Mouse (Mus musculus) erythroid progenitor cell, adult 5-6 weeks (primary cell): ENCODE results near the gene Itpripl1. TPM values are rescaled to one million over a fixed set of nuclear protein-coding genes. Genes with fewer than 3 reads are reported as not detected.
"Not testable (repeated sequence)": the region's sequence is repeated elsewhere in the genome, so short reads cannot be mapped to it uniquely, and the experiment has no call there.

ENCODE experiments used
- ATAC-seq: replicated peaks from 2 replicates; pipeline ENCODE4 v1.8.0; 2016; ENCODE audit warnings: moderate number of reproducible peaks, mild to moderate bottlenecking, moderate TSS enrichment, inconsistent platforms; ENCODE audit not compliant: poor library complexity, low FRiP score, severe bottlenecking
- total RNA-seq, 2 experiments: library from RNA; stranded (forward) in 1 of 2; stranded (reverse) in 1 of 2; fragments of 150-400 nt in 1 of 2; fragments of 186-747, 209-891 nt in 1 of 2; gene quantifications; 2 replicates each; pipeline versions ENCODE4 v1.2.3 to v1.2.4; 2015 to 2017; ENCODE audit warnings: low replicate concordance in 2 of 2

Gene Itpripl1
- 8.0 and 10.8 TPM in 2 replicates for total RNA-seq (2015; ENCODE audit: low replicate concordance)
- 2.2 and 2.4 TPM in 2 replicates for total RNA-seq (2017; ENCODE audit: low replicate concordance)

DNA sequence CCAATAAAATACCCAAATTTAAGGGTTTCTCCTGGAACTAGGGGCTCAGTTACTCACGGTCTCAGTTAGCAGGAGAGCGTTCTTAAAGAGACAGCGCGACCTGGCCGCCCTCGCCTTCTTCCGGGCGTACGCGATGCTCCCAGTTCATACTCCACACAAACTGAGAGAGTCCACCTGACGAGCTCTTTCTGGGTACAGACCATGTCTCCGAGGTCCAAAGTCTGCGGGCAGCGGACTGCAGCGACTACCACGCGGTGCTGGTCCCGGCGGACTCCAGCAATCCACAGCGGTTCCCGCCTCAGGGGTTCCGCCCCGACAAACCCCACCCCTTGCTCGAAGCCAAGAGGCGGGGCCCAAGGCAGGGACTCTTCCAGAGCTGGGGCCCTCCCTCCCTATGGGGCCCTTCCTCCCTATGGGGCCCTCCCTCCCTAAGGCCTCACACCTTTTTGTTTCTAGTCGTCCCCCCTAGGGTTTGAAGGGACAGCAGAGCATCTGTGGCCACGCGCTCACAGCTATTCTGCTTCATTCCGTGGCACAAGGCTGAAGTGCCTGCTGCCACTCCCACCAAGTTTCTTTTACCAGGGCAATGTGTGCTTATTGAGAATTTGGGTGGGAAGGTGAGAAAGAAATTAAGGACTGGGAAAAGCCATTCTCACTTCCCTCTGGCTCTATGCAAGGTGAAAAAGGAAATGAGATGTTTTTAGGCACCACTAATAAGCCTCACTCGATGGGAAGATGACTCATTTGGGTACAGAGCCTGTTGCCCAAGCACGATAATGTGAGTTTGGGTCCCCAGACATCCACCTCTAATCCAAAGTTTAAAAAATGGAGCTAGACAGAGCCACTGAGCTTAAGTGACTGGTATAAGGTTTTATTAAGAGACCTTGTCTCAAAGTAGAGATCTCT lies at the start of gene Itpripl1:
Itpripl1 (minus strand) TSS at position 285 of the 906 bp plus-strand sequence.
- peak; percentile 97 for ATAC-seq

DNA sequence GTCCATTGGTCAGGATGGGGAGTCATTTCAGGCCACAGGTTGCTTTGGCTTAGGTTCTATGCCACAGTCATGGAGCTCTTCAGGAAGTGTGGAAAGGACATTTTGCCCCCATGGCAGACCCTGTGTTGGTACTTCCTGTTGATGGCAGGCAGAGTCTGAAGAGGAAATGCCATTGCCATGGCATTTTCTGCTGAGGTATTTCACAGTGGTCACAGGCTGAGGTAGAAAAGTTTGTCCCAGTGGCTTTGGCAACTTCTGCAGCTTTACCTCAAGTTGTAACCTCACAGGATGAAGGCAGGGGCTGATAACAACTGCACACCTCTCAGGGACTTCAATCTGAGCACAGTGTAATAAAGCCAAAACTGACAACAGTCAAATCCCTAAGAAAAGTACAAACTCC lies 46.3 kb upstream of the Itpripl1 start:
- ATAC-seq, result no peak

DNA sequence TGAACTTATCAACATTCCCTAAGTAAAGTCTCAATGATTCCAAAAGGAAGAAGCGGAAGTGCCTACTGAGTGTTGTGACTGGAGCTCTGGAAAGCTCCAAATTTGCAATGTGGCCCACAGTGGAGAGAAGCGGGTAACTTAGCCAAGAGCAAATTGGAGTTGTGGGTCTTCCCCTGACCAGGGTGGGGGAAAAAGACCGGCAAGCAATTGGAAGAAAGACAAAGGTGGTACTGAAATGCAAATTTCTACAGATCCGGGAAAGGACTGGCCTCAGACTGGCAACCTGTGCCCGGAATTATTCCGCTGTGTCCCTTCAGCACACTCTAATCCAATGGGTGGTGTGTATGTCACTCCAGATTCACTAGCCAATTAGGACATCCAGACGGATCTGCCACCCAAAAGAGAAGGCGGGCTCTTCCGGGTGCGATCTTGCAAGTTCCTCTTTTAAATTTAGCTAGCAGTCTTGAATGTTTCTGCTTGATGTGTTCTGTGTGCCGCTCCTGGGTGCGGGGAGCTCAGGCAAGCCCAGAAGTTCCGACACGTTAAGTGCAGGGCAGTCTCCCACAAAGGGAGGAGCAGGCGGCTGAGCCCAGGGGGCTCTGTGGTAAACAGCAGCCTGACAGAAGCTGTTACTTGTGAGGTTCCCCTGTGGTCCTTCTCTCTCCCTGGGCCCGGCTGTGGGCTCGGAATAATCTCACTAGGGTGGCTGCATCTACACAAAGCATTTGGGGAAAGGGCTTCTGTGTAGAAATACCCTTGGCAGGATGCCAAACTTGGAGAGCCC lies 39.5 kb upstream of the Itpripl1 start:
- ATAC-seq, result peak; percentile 99

DNA sequence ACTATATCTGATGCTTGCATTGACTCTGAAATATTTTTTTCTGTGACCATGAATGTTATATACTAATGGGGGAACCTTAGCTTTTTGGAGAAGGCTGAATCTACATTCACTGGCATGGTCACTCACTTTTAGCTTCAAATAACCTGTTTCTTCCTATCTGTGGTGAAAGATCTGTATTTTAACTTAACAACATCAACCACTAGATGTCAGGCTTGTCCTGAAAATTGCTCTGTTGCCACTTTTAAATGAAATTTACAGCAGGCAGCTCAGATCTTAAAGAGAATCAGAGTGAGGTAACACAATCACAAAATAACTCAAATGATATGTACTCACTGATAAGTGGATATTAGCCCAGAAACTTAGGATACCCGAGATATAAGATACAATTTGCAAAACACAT lies 23.0 kb upstream of the Itpripl1 start:
- ATAC-seq, result not testable (repeated sequence)

DNA sequence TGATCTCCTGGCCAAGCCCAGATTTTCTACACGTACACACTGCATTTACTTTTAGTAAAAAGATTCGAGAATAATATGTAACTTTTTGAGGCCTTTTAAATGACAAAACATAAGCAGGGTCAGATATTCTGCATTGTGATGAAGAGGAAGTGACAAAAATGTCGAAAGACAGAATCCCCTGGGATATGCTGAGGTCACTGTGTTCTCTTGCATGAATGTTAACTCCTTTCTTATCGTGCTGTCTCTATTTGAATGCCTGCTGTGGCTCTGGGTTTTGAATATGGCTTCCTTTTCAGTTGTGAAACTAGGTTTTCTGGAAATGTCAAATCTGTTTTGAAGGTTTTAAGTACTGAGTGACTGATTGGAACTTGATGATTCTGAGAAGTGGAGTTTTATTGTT lies 22.4 kb upstream of the Itpripl1 start:
- ATAC-seq, result no peak

DNA sequence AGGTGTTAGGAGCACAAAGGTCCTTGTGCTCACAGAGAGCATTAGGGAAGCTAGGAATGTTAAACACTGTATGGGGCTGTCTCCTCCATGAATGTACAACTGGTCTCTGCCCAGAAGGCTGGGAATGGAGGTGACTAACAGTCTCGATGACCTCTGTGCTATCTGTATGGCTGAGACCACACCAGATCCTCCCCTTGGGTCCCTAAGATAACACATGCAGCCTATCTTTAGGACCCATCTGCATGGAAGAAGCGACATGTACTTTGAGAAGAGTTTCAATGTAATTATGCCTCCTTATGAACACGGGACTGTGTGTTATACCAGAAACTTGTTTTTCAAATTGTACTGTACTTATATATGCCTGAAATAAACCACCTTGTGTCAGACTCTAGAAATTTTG lies 2.5 kb upstream of the Itpripl1 start:
- no peak for ATAC-seq

DNA sequence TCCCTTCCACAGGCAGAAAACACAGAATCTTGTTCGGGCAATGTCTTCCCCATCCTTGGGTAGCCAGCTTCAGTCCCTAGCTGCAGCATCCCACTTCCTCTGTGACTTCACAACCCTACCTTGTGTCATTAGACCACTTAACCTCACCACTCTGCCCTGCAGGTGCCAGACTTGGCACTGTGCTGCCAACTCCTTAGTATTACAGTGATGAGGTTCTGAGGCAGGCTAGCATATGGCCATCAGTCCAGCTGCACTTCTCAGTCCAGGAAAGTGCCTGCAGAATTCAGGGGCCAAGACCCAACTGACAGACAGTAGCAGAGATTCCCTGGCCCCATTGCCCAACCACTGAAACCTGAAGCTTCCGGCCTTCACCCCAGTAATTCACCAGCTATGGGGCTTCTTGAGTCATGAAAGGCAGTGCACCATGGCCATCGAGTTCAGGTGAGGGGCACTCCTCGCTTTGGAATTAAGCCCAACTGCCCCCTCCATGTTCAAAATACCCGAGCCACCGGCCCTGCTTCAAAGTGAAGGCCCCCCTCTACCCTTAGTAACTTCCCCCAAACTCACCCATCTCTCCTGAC lies 575 bp downstream of the Itpripl1 start:
- 0 out of 2 replicates have a peak, but pooled peaks have one; percentile 5 for ATAC-seq

DNA sequence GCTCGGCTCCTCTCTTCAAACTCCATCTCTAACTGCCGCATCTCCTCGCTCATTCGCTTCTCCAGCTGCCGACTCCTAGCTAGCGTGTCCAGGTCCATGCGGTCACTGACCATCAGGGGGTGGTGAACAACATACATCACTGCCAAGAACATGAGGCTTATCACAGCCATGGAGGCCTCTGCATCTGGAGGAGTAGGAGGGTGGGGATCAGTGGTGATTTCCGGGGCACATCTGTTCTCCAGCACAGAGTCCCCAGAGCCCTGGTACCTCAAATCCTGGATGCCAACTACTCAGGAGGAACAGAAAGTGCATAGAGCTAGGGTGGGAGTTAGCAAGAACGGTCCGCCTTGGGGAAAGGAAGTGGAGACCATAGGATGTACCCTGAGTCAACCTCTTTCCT lies 1.2 kb downstream of the Itpripl1 start:
- no peak for ATAC-seq

DNA sequence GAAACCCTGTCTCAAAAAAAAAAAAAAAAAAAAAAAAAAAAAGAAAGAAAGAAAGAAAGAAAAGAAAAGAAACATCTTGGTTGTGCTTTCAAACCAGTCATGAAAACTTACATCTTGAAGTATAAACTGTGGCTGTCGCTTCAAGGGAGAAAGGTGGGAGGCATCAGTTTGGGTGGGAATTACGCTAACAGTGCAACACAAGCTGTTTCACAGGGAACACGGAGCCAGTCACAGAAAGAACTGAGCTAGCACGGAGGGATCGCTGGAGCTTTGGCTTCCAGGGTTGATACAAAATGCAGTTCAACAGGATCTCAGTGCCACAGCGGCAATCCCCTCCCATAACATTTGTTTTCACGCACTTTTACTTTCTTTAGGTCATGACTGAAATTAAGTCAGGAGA lies 3.2 kb downstream of the Itpripl1 start:
- no peak for ATAC-seq

DNA sequence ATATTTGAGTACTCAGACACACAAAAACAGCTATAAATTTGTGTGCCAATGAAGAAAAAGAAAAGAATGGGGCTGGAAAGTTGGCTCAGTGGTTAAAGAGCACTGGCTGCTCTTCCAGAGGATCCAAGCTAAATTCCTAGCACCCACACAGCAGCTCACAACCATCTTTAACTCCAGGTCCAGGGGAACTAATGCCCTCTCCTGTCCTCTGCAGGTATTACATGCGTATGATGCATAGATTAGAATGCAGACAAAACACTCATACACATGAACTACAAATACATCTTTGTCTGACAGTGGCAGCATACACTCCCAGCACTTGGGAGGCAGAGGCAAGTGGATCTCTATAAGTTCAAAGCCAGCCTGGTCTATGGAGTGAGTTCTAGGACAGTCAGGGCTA lies 3.6 kb downstream of the Itpripl1 start:
- no peak for ATAC-seq

DNA sequence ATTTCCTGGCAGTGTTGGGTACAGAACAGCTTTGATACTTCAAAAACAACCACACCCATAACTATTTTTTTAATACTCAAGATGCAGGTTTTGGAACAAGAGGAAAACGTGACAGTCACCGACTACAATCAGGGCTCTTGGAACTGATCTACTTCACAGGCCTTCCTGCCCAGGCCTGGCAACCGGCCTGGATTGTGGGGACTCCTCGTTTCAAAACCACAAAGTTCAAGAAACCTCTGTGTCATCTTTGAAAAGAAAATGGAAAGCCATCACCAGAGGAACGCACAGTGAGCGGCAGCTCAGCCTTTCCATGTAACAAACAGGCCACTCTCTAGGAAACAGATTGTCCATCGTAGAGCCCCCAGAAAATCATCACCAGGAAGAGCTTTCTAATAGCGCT lies 4.1 kb downstream of the Itpripl1 start:
- no peak for ATAC-seq

DNA sequence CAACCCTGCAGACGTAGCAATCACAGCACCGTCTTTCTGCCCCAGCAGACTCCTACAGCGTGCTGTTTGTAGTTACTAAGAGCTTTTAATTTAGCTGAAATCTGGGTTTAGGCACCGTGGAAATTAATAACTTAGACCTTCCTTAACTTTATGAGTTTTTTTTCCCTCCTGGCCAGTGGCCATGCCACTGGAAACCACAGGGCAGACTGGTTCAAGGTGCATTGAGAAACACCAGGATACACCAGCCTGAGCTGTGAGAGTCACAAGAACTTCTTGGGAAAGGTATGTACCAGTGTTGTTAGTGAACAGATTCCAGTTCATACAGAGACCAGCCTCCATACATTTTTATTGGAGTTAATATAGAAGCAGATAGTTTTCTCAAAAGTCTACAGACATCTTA lies 4.8 kb downstream of the Itpripl1 start:
- no peak for ATAC-seq

DNA sequence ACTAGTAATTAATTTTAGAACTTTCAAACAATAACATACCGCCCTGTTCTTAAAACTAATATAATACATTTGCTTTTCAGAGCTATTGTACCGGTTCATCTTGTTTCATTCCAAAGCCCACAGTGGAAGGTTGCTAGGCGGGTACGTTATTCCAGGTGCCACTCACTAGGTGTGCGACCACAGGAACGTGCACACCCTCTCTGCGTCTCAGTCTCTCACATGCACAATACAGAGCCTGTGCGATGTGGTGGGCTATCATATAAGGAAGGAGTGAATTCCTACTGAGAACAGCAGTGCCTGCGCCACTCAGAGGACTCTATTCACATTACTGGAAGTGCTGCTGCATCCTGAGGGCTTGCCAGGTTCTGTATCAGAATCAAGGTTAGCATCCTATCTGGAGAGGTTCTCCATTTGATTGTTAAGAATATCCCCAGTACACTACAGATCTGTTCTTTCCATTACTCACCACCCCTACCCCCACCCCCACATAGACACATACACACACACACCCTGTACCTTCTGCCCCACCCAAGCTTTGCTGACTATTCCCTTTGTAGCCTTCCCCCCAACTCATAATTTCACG lies 5.3 kb downstream of the Itpripl1 start:
- ATAC-seq, result no peak

DNA sequence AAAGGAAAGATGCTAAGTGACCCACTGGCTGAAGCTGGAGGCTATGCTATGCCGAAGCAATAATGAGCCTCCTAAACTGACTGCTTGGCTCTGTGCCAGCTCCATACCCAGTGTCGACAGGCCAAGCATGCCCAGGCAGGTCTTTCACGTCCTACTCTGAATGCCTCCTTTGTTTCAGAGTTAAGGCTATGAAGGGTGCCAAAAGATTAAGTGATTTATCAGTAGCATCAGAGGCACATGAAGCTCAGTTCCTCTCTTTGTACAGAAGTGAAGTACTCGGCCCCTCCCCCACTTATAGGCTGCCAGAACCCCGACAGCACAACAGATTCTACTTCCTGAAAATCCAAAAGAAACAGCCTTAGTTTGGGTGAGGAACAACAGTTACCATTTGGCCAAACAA lies 6.3 kb downstream of the Itpripl1 start:
- ATAC-seq, result no peak

DNA sequence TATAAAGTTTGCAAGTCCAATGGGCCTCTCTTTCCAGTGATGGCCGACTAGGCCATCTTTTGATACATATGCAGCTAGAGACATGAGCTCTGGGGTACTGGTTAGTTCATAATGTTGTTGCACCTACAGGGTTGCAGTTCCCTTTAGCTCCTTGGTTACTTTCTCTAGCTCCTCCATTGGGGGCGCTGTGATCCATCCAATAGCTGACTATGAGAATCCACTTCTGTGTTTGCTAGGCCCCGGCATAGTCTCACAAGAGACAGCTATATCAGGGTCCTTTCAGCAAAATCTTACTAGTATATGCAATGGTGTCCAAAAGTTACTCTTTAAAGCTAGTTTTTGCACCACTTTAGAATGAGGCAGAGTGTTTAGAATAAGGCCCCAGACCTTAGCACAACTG lies 8.0 kb downstream of the Itpripl1 start:
- ATAC-seq, result not testable (repeated sequence)

DNA sequence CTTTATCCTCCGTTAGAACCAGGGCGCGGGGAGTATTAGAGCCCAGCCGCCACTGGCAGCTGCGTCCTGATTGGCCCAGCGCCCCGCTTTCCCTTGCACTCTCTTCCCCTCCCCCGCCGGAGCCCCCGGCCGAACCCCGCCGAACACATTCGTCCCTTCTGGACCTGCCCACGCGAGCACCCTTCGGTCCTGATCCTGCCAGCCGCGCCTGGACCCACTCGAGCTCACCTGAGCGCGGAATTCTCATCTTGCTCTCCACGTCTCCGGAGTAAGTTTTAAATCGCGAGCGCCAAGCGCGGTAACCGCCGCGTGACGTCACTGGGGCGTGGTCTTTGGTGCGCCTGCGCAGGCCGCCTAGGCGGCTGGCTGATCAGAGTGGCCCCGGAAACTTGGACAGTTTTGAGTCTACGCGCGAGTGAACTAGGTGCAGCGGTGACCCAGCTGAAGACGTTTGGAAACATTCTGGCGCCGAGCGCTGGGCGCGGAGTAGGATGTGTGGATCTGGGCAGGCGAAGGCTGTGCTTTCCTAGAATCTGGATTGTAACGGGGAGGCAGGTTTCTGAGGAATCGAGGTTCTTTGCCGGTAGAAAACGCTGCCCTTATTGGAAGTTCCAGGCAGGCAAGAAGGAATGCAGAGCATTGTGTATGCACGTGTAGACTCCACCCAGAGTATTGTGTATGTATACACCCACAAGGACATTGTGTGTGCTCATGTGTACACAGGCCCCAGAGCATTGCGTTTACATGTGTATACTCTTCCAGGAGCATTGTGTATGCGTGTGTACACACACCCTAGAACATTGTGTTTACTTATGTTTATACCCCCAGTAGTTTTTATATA lies 9.4 kb downstream of the Itpripl1 start, which contains the start of gene Ncaph:
Ncaph (minus strand) TSS at position 334 of the 841 bp plus-strand sequence.
- peak; percentile 88 for ATAC-seq

DNA sequence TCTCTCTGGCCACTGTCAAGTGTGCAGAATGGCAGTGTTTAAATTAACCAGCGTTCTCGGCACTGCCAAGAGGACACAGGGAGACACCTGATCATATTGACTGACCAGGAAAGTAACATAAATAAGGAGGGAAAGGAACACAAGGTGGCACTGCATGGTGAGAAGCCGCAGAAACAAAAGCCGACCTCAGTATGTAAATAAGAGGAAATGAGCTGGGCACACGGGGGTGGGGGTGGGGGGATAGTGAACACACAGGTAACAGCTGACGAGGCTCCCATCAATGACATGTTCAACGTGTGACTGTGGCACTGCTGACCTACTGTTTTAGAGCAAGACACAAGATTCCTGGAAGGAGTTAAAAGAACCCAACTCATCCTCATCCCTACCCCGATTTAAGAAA lies 11.9 kb downstream of the Itpripl1 start:
- no peak for ATAC-seq

DNA sequence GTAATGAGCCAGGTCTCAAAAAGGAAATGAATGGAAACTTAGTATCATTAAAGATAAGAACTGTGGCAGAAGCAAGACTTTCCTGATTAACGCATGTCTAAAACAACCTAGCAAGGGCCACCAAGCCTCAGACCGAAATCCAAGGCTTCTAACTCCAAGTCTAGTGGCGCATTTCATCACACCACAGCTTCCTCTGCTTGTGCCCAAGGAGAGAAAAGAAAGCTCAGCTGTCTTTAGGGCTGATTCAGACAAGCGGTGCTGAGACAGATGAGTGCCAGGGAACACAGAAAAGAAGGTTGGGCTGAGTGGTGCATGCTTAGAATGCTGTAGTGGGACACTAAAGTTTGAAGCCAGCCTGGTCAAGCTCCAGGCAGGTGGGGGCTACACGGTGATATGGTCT lies 14.3 kb downstream of the Itpripl1 start:
- no peak for ATAC-seq

DNA sequence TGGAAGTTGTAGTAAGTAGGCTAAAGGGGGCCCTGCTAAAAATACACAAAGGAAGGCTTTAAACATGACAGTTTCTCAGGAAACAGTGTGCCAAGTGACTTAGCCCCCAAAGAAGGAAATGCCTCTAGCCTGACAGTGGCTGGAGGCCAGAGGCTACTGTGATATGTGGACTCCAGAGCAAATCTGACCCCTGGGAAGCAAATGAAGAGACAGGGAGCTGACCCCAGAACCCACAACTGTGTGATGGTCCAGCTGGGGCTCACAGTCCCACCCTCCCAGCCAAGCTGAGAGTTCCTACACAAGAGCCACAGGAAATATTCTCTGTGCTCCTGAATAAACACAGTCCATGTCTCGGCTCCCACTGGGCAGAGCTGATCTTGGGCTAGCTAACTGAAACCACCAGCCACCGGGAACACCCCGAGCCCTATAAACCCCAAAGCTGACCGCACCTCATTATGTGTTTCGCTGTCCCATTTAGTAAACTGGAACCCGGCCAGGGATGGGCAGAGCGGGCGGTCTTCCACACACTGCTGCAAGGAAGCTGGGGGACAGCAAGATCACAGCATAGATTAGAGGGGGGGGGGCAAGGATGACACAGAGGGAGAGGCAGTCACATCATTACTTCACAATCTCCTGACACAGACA lies 21.5 kb downstream of the Itpripl1 start:
- no peak for ATAC-seq
